Mouse (Mus musculus): ENCODE measurements around the gene Auts2. TPM values are rescaled to one million over a fixed set of nuclear protein-coding genes. Genes with fewer than 3 reads are reported as not detected.
A peak's percentile ranks its signal among the peaks of the same experiment; 100 is the strongest.

Gene Auts2
- polyA plus RNA-seq, 1 experiment from 2014 or later = 4.9 TPM

DNA sequence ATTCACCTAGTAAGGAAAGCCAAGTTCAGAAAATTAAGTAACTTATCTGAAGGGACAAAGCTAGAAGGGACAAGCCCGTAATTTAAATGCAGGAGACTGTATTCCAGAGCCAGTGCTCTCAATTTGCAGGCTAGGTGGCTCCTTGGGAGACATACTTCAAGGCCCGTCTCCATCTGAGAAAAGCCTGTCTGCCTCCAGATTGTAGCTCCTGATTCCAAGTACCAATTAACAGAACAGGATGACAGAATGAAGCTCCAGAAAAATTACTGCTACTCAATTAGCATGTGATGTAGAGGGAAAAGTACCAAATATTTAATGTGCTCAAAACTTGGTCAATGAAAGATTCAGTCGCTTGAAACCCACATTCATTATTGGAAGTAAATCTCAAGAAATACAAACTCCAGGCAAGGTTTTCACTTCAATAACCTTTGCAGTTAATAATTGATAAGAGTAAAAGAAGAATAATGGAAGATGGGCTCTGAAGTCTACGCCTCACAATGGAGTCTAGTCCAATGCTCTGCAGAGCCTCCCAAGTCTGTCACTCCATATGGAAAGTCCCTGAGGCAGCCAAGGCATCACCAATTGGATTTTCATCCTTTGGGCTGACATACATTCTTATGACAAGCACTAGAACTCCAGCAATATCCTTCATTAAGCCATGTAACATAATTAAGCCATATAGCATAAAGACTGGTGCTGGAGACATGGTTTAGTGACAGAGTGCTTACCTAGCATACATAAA, 97.8 kb downstream of the Auts2 start:
- TF ChIP-seq CTCF (IDR thresholded peaks at IDR 0.05; ENCODE audit: low read depth) = no peak
- ATAC-seq = no peak
- 83% methylated on average over 4 of the region's 4 CpGs for WGBS

GRCm38 (mm10) chr5:132442948-132443347, 100.2 kb downstream of the Auts2 start:
- Histone ChIP-seq H3K4me2 (replicated peaks; ENCODE audit: low read depth) (no peak overlapping the region), H3K9me3 (ENCODE audit: control insufficient read depth) (no peaks in the 10 kb centered on the region), H3K9ac (ENCODE audit: low read depth, low read length) (no peak overlapping the region), H3K4me1 (replicated peaks; ENCODE audit: control insufficient read depth, insufficient read depth, low read length) (no peaks in the 10 kb centered on the region), H3K27me3 (replicated peaks; ENCODE audit: control insufficient read depth, insufficient read depth, low read length) (no peaks in the 10 kb centered on the region), H3K4me3 (ENCODE audit: low read depth, low read length) (no peak overlapping the region), H3K27ac (ENCODE audit: low read depth, low read length) (no peak overlapping the region), H3K36me3 (ENCODE audit: control insufficient read depth, insufficient read depth) (no peaks in the 10 kb centered on the region)
- TF ChIP-seq CTCF (IDR thresholded peaks at IDR 0.05; ENCODE audit: low read depth) = no peak
- WGBS = 83% methylated on average over 4 of the region's 4 CpGs
- no peak for ATAC-seq

More for the DNA sequence above, 97.8 kb downstream of the Auts2 start:
- no peak overlapping the region for H3K4me3 ChIP-seq (ENCODE audit: low read depth, low read length)
- no peaks in the 10 kb centered on the region for H3K36me3 ChIP-seq (ENCODE audit: control insufficient read depth, insufficient read depth)
- H3K9ac ChIP-seq (ENCODE audit: low read depth, low read length) = no peak overlapping the region
- H3K4me1 ChIP-seq (replicated peaks; ENCODE audit: control insufficient read depth, insufficient read depth, low read length) = no peaks in the 10 kb centered on the region
- no peaks in the 10 kb centered on the region for H3K9me3 ChIP-seq (ENCODE audit: control insufficient read depth)
- no peak overlapping the region for H3K27ac ChIP-seq (ENCODE audit: low read depth, low read length)
- H3K27me3 ChIP-seq (replicated peaks; ENCODE audit: control insufficient read depth, insufficient read depth, low read length) = no peaks in the 10 kb centered on the region
- no peak overlapping the region for H3K4me2 ChIP-seq (replicated peaks; ENCODE audit: low read depth)

- Histone ChIP-seq H3K4me1 (replicated peaks; ENCODE audit: control insufficient read depth, insufficient read depth, low read length) (no peaks in the 10 kb centered on the region), H3K4me3 (ENCODE audit: low read depth, low read length) (no peak overlapping the region), H3K36me3 (ENCODE audit: control insufficient read depth, insufficient read depth) (no peaks in the 10 kb centered on the region), H3K9me3 (ENCODE audit: control insufficient read depth) (no peaks in the 10 kb centered on the region), H3K4me2 (replicated peaks; ENCODE audit: low read depth) (no peak overlapping the region), H3K27ac (ENCODE audit: low read depth, low read length) (no peak overlapping the region), H3K27me3 (replicated peaks; ENCODE audit: control insufficient read depth, insufficient read depth, low read length) (no peaks in the 10 kb centered on the region), H3K9ac (ENCODE audit: low read depth, low read length) (no peak overlapping the region)
- 50% methylated on average over 4 of the region's 4 CpGs for WGBS
- ATAC-seq = no peak
- TF ChIP-seq CTCF (IDR thresholded peaks at IDR 0.05; ENCODE audit: low read depth) = peak; percentile 46
These were observed 104.7 kb downstream of the Auts2 start for GRCm38 (mm10) chr5:132438414-132438813.

DNA sequence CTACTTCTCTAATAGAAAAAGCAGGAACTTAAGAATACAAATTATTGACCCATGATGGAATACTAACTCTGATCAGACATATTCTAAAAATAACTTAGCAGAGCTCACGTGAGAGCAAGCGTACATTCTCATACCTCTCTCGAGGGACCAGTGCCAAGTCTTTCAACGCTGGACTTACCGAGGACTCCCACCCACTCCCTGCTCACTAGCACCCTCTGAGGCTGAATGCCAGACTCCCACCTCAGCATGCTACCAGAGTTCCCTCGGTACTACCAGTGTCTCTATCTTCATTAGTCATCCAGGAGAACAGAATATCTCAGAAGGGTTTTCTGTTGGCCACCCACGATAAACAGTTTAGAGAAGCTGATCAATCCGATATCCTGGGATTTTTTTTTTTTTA, 105.2 kb downstream of the Auts2 start:
- Histone ChIP-seq H3K4me3 (ENCODE audit: low read depth, low read length) (no peak overlapping the region), H3K27ac (ENCODE audit: low read depth, low read length) (no peak overlapping the region), H3K4me1 (replicated peaks; ENCODE audit: control insufficient read depth, insufficient read depth, low read length) (no peaks in the 10 kb centered on the region), H3K9ac (ENCODE audit: low read depth, low read length) (no peak overlapping the region), H3K27me3 (replicated peaks; ENCODE audit: control insufficient read depth, insufficient read depth, low read length) (no peaks in the 10 kb centered on the region), H3K36me3 (ENCODE audit: control insufficient read depth, insufficient read depth) (no peaks in the 10 kb centered on the region), H3K4me2 (replicated peaks; ENCODE audit: low read depth) (no peak overlapping the region), H3K9me3 (ENCODE audit: control insufficient read depth) (no peaks in the 10 kb centered on the region)
- ATAC-seq = no peak
- peak; percentile 31 for TF ChIP-seq CTCF (IDR thresholded peaks at IDR 0.05; ENCODE audit: low read depth)
- WGBS = 58% methylated on average over 8 of the region's 8 CpGs

DNA sequence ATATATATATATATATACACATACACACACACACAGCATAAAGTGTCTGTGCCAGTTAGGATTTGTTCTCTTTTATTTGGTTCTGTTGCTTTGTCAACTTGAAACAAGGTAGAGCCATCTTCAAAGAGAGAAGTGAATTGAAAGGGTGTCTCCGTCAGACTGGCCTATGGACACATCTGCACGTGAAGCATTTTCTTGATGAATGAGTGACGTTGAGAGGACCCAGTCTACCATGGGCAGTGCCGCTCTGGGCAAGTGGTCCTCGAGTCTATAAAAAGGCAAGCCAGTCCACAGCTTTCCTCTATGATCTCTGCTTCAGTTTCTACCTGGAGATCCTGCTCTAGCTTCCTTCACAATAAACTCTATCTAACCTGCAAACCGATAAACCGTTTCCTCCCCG, 105.7 kb downstream of the Auts2 start:
- no peak for TF ChIP-seq CTCF (IDR thresholded peaks at IDR 0.05; ENCODE audit: low read depth)
- Histone ChIP-seq H3K9ac (ENCODE audit: low read depth, low read length) (no peak overlapping the region), H3K4me2 (replicated peaks; ENCODE audit: low read depth) (no peak overlapping the region), H3K27ac (ENCODE audit: low read depth, low read length) (no peak overlapping the region), H3K36me3 (ENCODE audit: control insufficient read depth, insufficient read depth) (no peaks in the 10 kb centered on the region), H3K4me3 (ENCODE audit: low read depth, low read length) (no peak overlapping the region), H3K4me1 (replicated peaks; ENCODE audit: control insufficient read depth, insufficient read depth, low read length) (no peaks in the 10 kb centered on the region), H3K27me3 (replicated peaks; ENCODE audit: control insufficient read depth, insufficient read depth, low read length) (no peaks in the 10 kb centered on the region), H3K9me3 (ENCODE audit: control insufficient read depth) (no peaks in the 10 kb centered on the region)
- ATAC-seq = no peak
- 87% methylated on average over 8 of the region's 8 CpGs for WGBS

DNA sequence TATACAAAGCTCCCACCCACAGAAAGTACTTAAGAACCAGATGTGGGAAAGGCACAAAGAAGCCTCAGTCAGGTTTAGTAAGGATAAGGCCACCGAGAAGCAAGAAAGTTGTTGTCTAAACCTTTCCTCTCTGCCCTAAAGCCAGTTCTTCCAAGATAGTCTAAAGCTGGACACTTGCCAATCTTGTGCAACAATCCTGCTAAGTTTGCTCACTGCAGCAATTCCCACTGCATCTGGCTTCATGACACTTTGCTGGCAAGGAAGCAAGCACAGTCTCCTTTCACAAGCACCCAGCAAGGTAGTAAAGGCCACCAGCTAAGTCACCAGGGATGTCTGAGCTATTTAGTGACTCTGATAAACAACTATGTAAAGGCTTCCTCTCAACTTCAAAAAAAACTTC, 106.2 kb downstream of the Auts2 start:
- Histone ChIP-seq H3K27me3 (replicated peaks; ENCODE audit: control insufficient read depth, insufficient read depth, low read length) (no peaks in the 10 kb centered on the region), H3K9me3 (ENCODE audit: control insufficient read depth) (no peaks in the 10 kb centered on the region), H3K27ac (ENCODE audit: low read depth, low read length) (no peak overlapping the region), H3K4me3 (ENCODE audit: low read depth, low read length) (no peak overlapping the region), H3K36me3 (ENCODE audit: control insufficient read depth, insufficient read depth) (no peaks in the 10 kb centered on the region), H3K4me2 (replicated peaks; ENCODE audit: low read depth) (peak overlapping the region; percentile 18; the same call in 1 of the 2 replicates), H3K4me1 (replicated peaks; ENCODE audit: control insufficient read depth, insufficient read depth, low read length) (no peaks in the 10 kb centered on the region), H3K9ac (ENCODE audit: low read depth, low read length) (no peak overlapping the region)
- no peak for TF ChIP-seq CTCF (IDR thresholded peaks at IDR 0.05; ENCODE audit: low read depth)
- ATAC-seq = peak; percentile 82
- 14% methylated on average over 1 of the region's 1 CpGs for WGBS
